Mouse (Mus musculus): ENCODE measurements around the gene Lce3b. TPM values are rescaled to one million over a fixed set of nuclear protein-coding genes. Genes with fewer than 3 reads are reported as not detected.

The Lce3b gene
- polyA plus RNA-seq, 1 experiment from 2014 or later: not detected

Other genes starting within 250 kb of the Lce3b start
- not detected in 2 replicates for gene Lce1d, start 245.8 kb upstream of the Lce3b start, polyA plus RNA-seq (2015; fragmentation: Nextera tagmentation; extraction: Ambion mirVana)
- gene Lce1e, start 223.9 kb upstream of the Lce3b start, polyA plus RNA-seq (2015; fragmentation: Nextera tagmentation; extraction: Ambion mirVana): not detected in 2 replicates
- gene Lce1f, start 212.6 kb upstream of the Lce3b start, polyA plus RNA-seq (2015; fragmentation: Nextera tagmentation; extraction: Ambion mirVana): not detected in 2 replicates
- not detected in 2 replicates for gene Gm38119, start 193.9 kb upstream of the Lce3b start, polyA plus RNA-seq (2015; fragmentation: Nextera tagmentation; extraction: Ambion mirVana)
- not detected in 2 replicates for gene Lce1g, start 180.6 kb upstream of the Lce3b start, polyA plus RNA-seq (2015; fragmentation: Nextera tagmentation; extraction: Ambion mirVana)
- not detected in 2 replicates for gene Lce1h, start 167.9 kb upstream of the Lce3b start, polyA plus RNA-seq (2015; fragmentation: Nextera tagmentation; extraction: Ambion mirVana)
- gene Lce1i, start 154.1 kb upstream of the Lce3b start, polyA plus RNA-seq (2015; fragmentation: Nextera tagmentation; extraction: Ambion mirVana): not detected in 2 replicates
- gene Lce1j, start 142.5 kb upstream of the Lce3b start, polyA plus RNA-seq (2015; fragmentation: Nextera tagmentation; extraction: Ambion mirVana): not detected in 2 replicates
- gene Lce1k, start 125.1 kb upstream of the Lce3b start, polyA plus RNA-seq (2015; fragmentation: Nextera tagmentation; extraction: Ambion mirVana): not detected in 2 replicates
- gene Kprp, start 105.7 kb upstream of the Lce3b start, polyA plus RNA-seq (2015; fragmentation: Nextera tagmentation; extraction: Ambion mirVana): not detected in 2 replicates
- gene Lce1l, start 81.7 kb upstream of the Lce3b start, polyA plus RNA-seq (2015; fragmentation: Nextera tagmentation; extraction: Ambion mirVana): not detected in 2 replicates
- not detected in 2 replicates for gene 2310050C09Rik, start 62.8 kb upstream of the Lce3b start, polyA plus RNA-seq (2015; fragmentation: Nextera tagmentation; extraction: Ambion mirVana)
- not detected in 2 replicates for gene Lce3a, start 6.7 kb upstream of the Lce3b start, polyA plus RNA-seq (2015; fragmentation: Nextera tagmentation; extraction: Ambion mirVana)
- not detected in 2 replicates for gene Lce3c, start 11.5 kb downstream of the Lce3b start, polyA plus RNA-seq (2015; fragmentation: Nextera tagmentation; extraction: Ambion mirVana)
- not detected in 2 replicates for gene Lce3d, start 24.4 kb downstream of the Lce3b start, polyA plus RNA-seq (2015; fragmentation: Nextera tagmentation; extraction: Ambion mirVana)
- gene Lce3e, start 34.1 kb downstream of the Lce3b start, polyA plus RNA-seq (2015; fragmentation: Nextera tagmentation; extraction: Ambion mirVana): not detected in 2 replicates
- not detected in 2 replicates for gene Lce3f, start 59.2 kb downstream of the Lce3b start, polyA plus RNA-seq (2015; fragmentation: Nextera tagmentation; extraction: Ambion mirVana)
- gene Crct1, start 82.7 kb downstream of the Lce3b start, polyA plus RNA-seq (2015; fragmentation: Nextera tagmentation; extraction: Ambion mirVana): 0.30 and 0.31 TPM in 2 replicates
- not detected in 2 replicates for gene Lce1m, start 86.1 kb downstream of the Lce3b start, polyA plus RNA-seq (2015; fragmentation: Nextera tagmentation; extraction: Ambion mirVana)
- gene Gm4858, start 135.8 kb downstream of the Lce3b start, polyA plus RNA-seq (2015; fragmentation: Nextera tagmentation; extraction: Ambion mirVana): not detected in 2 replicates
- gene Crnn, start 211.8 kb downstream of the Lce3b start, polyA plus RNA-seq (2015; fragmentation: Nextera tagmentation; extraction: Ambion mirVana): not detected in 2 replicates

All from midbrain, embryonic 13.5 days (tissue).